Mouse (Mus musculus) MEL (cell line): ENCODE measurements around the gene Fyb. TPM values are rescaled to one million over a fixed set of nuclear protein-coding genes. Genes with fewer than 3 reads are reported as not detected.

Experiments used
- DNase-seq: peaks from one replicate; pipeline ENCODE4 v3.0.0; 2011; ENCODE audit warnings: low read depth, low spot score
- H3K27ac ChIP-seq: 2 replicates; pipeline ENCODE4 v1.5.1; 2012; ENCODE audit warnings: low read depth, mild to moderate bottlenecking, control low read depth, low read length, moderate library complexity; ENCODE audit not compliant: control insufficient read depth
- H3K27me3 ChIP-seq, 2 experiments: fragments of 150-350 bp in 1 of 2; sonication (generic) in 1 of 2; 2 replicates each; pipeline ENCODE4 v1.6.1; 2012; ENCODE audit warnings: low read length in 2 of 2, mild to moderate bottlenecking in 2 of 2, improper control_type of control experiment in 1 of 2, moderate library complexity in 1 of 2; ENCODE audit not compliant: insufficient read depth in 2 of 2, control insufficient read depth in 1 of 2
- H3K36me3 ChIP-seq, 2 experiments: 2 replicates each; pipeline ENCODE4 v1.6.1; 2012 to 2014; ENCODE audit warnings: low read length in 2 of 2, improper control_type of control experiment in 1 of 2, inconsistent platforms in 1 of 2, mild to moderate bottlenecking in 1 of 2; ENCODE audit not compliant: insufficient read depth in 2 of 2, control insufficient read depth in 1 of 2
- H3K4me1 ChIP-seq, 2 experiments: fragments of 150-350 bp in 1 of 2; sonication (generic) in 1 of 2; 2 replicates each; pipeline ENCODE4 v1.6.1; 2012; ENCODE audit warnings: low read length in 2 of 2, improper control_type of control experiment in 1 of 2, mild to moderate bottlenecking in 1 of 2; ENCODE audit not compliant: insufficient read depth in 2 of 2, control insufficient read depth in 1 of 2
- H3K4me3 ChIP-seq, 2 experiments: fragments of 150-350 bp in 1 of 2; sonication (generic) in 1 of 2; 2 replicates each; pipeline ENCODE4 v1.5.1; 2012; ENCODE audit warnings: low read depth in 2 of 2, low read length in 2 of 2, mild to moderate bottlenecking in 2 of 2, moderate library complexity in 2 of 2, control low read depth in 1 of 2, improper control_type of control experiment in 1 of 2; ENCODE audit not compliant: control insufficient read depth in 1 of 2, insufficient read depth in 1 of 2
- H3K79me2 ChIP-seq: 2 replicates; pipeline ENCODE4 v1.6.1; 2012; ENCODE audit warnings: mild to moderate bottlenecking, low read length, moderate library complexity; ENCODE audit not compliant: control insufficient read depth, poor library complexity, insufficient read depth
- H3K9ac ChIP-seq: 2 replicates; pipeline ENCODE4 v1.6.1; 2012; ENCODE audit warnings: low read depth, mild to moderate bottlenecking, control low read depth, low read length, moderate library complexity; ENCODE audit not compliant: control insufficient read depth, poor library complexity, severe bottlenecking
- H3K9me3 ChIP-seq: fragments of 150-350 bp; sonication (generic); replicated peaks from 2 replicates; pipeline ENCODE4 v1.6.1; 2012; ENCODE audit warnings: mild to moderate bottlenecking, low read length, improper control_type of control experiment, moderate library complexity; ENCODE audit not compliant: insufficient read depth
- BHLHE40 ChIP-seq: IDR thresholded peaks from 2 replicates; pipeline ENCODE4 v1.6.1; 2012; ENCODE audit warnings: low read depth, mild to moderate bottlenecking, inconsistent platforms, low read length, improper control_type of control experiment, borderline replicate concordance
- CHD2 ChIP-seq: IDR thresholded peaks from 2 replicates; pipeline ENCODE4 v1.6.1; 2011; ENCODE audit warnings: low read length, improper control_type of control experiment
- CTCF ChIP-seq, 3 experiments: IDR thresholded peaks in 2 of 3; conservative IDR thresholded peaks in 1 of 3; 2 replicates each; pipeline ENCODE4 v1.5.1; 2011 to 2012; ENCODE audit warnings: low read length in 3 of 3, low read depth in 2 of 3, mild to moderate bottlenecking in 2 of 3, improper control_type of control experiment in 1 of 3, inconsistent platforms in 1 of 3, mixed read lengths in 1 of 3, moderate library complexity in 1 of 3; ENCODE audit not compliant: control insufficient read depth in 1 of 3, insufficient read depth in 1 of 3, poor library complexity in 1 of 3, severe bottlenecking in 1 of 3
- ELF1 ChIP-seq: IDR thresholded peaks from 2 replicates; pipeline ENCODE4 v1.6.1; 2014; ENCODE audit warnings: low read depth, mild to moderate bottlenecking, inconsistent platforms, low read length, improper control_type of control experiment, moderate library complexity
- EP300 ChIP-seq, 2 experiments: IDR thresholded peaks; 2 replicates each; pipeline ENCODE4 v1.6.1; 2011; ENCODE audit warnings: improper control_type of control experiment in 2 of 2, low read length in 2 of 2, low read depth in 1 of 2, mild to moderate bottlenecking in 1 of 2
- ETS1 ChIP-seq: IDR thresholded peaks from 2 replicates; pipeline ENCODE4 v1.6.1; 2012; ENCODE audit warnings: low read depth, mild to moderate bottlenecking, inconsistent platforms, low read length, improper control_type of control experiment, moderate library complexity
- GATA1 ChIP-seq: IDR thresholded peaks from 2 replicates; pipeline ENCODE4 v1.6.1; 2011; ENCODE audit warnings: low read depth, low read length, improper control_type of control experiment
- KAT2A ChIP-seq: conservative IDR thresholded peaks from 2 replicates; pipeline ENCODE4 v1.6.1; 2012; ENCODE audit warnings: low read depth, low read length, improper control_type of control experiment, inconsistent platforms
- MAFK ChIP-seq: IDR thresholded peaks from 2 replicates; pipeline ENCODE4 v1.6.1; 2011; ENCODE audit warnings: low read depth, mild to moderate bottlenecking, low read length, improper control_type of control experiment, borderline replicate concordance
- MAX ChIP-seq: IDR thresholded peaks from 2 replicates; pipeline ENCODE4 v1.6.1; 2011; ENCODE audit warnings: low read length, improper control_type of control experiment
- MXI1 ChIP-seq: IDR thresholded peaks from 2 replicates; pipeline ENCODE4 v1.6.1; 2011; ENCODE audit warnings: mild to moderate bottlenecking, low read depth, low read length, improper control_type of control experiment
- MYC ChIP-seq: IDR thresholded peaks from 2 replicates; pipeline ENCODE4 v1.6.1; 2011; ENCODE audit warnings: low read depth, mild to moderate bottlenecking, low read length, improper control_type of control experiment, moderate library complexity
- NRF1 ChIP-seq: IDR thresholded peaks from 2 replicates; pipeline ENCODE4 v1.6.1; 2014; ENCODE audit warnings: low read depth, mild to moderate bottlenecking, inconsistent platforms, low read length, improper control_type of control experiment, moderate library complexity; ENCODE audit not compliant: poor library complexity, insufficient read depth, severe bottlenecking
- POLR2AphosphoS5 ChIP-seq: IDR thresholded peaks from 2 replicates; pipeline ENCODE4 v1.6.1; 2012; ENCODE audit warnings: low read depth, borderline replicate concordance, mild to moderate bottlenecking, inconsistent platforms, low read length, moderate library complexity, mixed read lengths
- RAD21 ChIP-seq: IDR thresholded peaks from 2 replicates; pipeline ENCODE4 v1.6.1; 2011; ENCODE audit warnings: mild to moderate bottlenecking, low read depth, low read length, improper control_type of control experiment
- RCOR1 ChIP-seq: IDR thresholded peaks from 2 replicates; pipeline ENCODE4 v1.6.1; 2012; ENCODE audit warnings: low read depth, mild to moderate bottlenecking, inconsistent platforms, low read length, improper control_type of control experiment
- SMC3 ChIP-seq: IDR thresholded peaks from 2 replicates; pipeline ENCODE4 v1.6.1; 2011; ENCODE audit warnings: low read depth, low read length, improper control_type of control experiment
- TAL1 ChIP-seq: IDR thresholded peaks from 2 replicates; pipeline ENCODE4 v1.6.1; 2012; ENCODE audit warnings: mild to moderate bottlenecking, inconsistent platforms, low read length, moderate library complexity, mixed read lengths
- USF1 ChIP-seq: IDR thresholded peaks from 2 replicates; pipeline ENCODE4 v1.6.1; 2014; ENCODE audit warnings: low read depth, mild to moderate bottlenecking, inconsistent platforms, low read length, improper control_type of control experiment, moderate library complexity
- USF2 ChIP-seq, 2 experiments: IDR thresholded peaks; 2 replicates each; pipeline ENCODE4 v1.6.1; 2011 to 2012; ENCODE audit warnings: improper control_type of control experiment in 2 of 2, low read length in 2 of 2, borderline replicate concordance in 1 of 2, inconsistent platforms in 1 of 2, low read depth in 1 of 2, mild to moderate bottlenecking in 1 of 2; ENCODE audit not compliant: insufficient read depth in 1 of 2
- ZC3H11A ChIP-seq: IDR thresholded peaks from 2 replicates; pipeline ENCODE4 v1.6.1; 2012; ENCODE audit warnings: low read depth, mild to moderate bottlenecking, inconsistent platforms, low read length, improper control_type of control experiment
- ZKSCAN1 ChIP-seq: IDR thresholded peaks from 2 replicates; pipeline ENCODE4 v1.6.1; 2012; ENCODE audit warnings: low read depth, mild to moderate bottlenecking, inconsistent platforms, low read length, improper control_type of control experiment, moderate library complexity
- ZMIZ1 ChIP-seq: IDR thresholded peaks from 2 replicates; pipeline ENCODE4 v1.6.1; 2012; ENCODE audit warnings: low read depth, mild to moderate bottlenecking, inconsistent platforms, low read length, improper control_type of control experiment, moderate library complexity
- polyA plus RNA-seq, 2 experiments: library from polyadenylated mRNA; stranded (reverse) in 1 of 2; unstranded in 1 of 2; fragments of >175 nt in 1 of 2; fragments of >200 nt in 1 of 2; gene quantifications; 2 replicates each; pipeline versions ENCODE4 v1.2.1 to v1.2.4; 2012; ENCODE audit warnings: low replicate concordance in 2 of 2, low read depth in 1 of 2; ENCODE audit not compliant: insufficient read length in 2 of 2, insufficient read depth in 1 of 2, missing spikeins in 1 of 2
- total RNA-seq: library from RNA; depleted of rRNA; stranded (reverse); fragments of 300-350 nt; gene quantifications from 2 replicates; pipeline ENCODE4 v1.2.3, GENCODE M21; 2012

Fyb gene
- total and polyA plus RNA-seq, 3 experiments: 175 to 208 TPM; not detected in 1

DNA sequence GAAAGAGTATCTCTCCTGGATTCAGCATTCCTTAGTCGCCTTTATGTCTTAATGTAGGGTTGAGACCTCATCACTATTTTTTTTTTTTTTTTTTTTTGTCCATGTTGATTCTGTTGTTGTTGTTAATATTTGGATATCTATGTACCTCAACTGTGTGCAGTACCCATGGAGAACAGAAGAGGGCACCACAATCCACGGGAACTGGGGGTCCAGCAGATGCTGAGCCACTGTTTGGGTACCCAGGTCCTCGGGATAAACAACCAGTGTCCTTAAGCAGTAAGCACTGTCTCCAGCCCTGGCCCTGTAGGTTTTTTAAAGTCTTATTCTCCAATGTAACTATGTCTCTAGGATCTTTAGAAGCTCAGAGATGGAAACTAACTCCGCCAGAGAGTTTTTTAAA, 43.2 kb downstream of the Fyb start:
- no peaks in the 10 kb centered on the region for H3K9me3 ChIP-seq
- H3K4me1 ChIP-seq: peaks cover 14 to 23% of the 10 kb centered on the region in 2 experiments
- no peak for TF ChIP-seq KAT2A
- no peak for TF ChIP-seq POLR2AphosphoS5
- no peak for TF ChIP-seq ZMIZ1
- TF ChIP-seq EP300 (IDR thresholded peaks at IDR 0.05; ENCODE audit: low read depth in 1 of 2, low read length in 2 of 2): no peak
- peak; percentile 6; the same call in 1 of the 2 replicates for TF ChIP-seq RAD21
- no peak for TF ChIP-seq ZKSCAN1
- TF ChIP-seq SMC3: 0 out of 2 replicates have a peak, but pooled peaks have one; percentile 21
- TF ChIP-seq CTCF (IDR thresholded peaks at IDR 0.05 in 2 of 3, conservative IDR thresholded peaks at IDR 0.05 in 1 of 3; ENCODE audit: control insufficient read depth in 1 of 3, insufficient read depth in 1 of 3, low read depth in 2 of 3, low read length in 3 of 3, poor library complexity in 1 of 3, severe bottlenecking in 1 of 3): peak; percentile 4 to 27 (median 26); a peak in 3 of 6 replicates
- TF ChIP-seq MYC: no peak
- H3K27me3 ChIP-seq: no peaks in the 10 kb centered on the region
- no peaks in the 10 kb centered on the region for H3K79me2 ChIP-seq
- DNase-seq: no peak
- no peak overlapping the region for H3K9ac ChIP-seq
- peaks cover 0 to 23% of the 10 kb centered on the region in 2 experiments; a peak in 2 of 4 replicates for H3K36me3 ChIP-seq
- no peak overlapping the region for H3K27ac ChIP-seq
- no peak overlapping the region for H3K4me3 ChIP-seq

- H3K79me2 ChIP-seq: no peaks in the 10 kb centered on the region
- H3K4me3 ChIP-seq: no peak overlapping the region
- H3K9me3 ChIP-seq: no peaks in the 10 kb centered on the region
- H3K9ac ChIP-seq: no peak overlapping the region; the same call in 1 of the 2 replicates
- DNase-seq: peak; percentile 39
- H3K36me3 ChIP-seq: peaks cover 0 to 17% of the 10 kb centered on the region in 2 experiments; a peak in 2 of 4 replicates
- H3K27ac ChIP-seq: peak overlapping the region; percentile 30; the same call in 1 of the 2 replicates
- H3K27me3 ChIP-seq: no peaks in the 10 kb centered on the region
- H3K4me1 ChIP-seq: peaks cover 10 to 18% of the 10 kb centered on the region in 2 experiments
- peak; percentile 31 for TF ChIP-seq GATA1
- TF ChIP-seq EP300 (IDR thresholded peaks at IDR 0.05; ENCODE audit: low read depth in 1 of 2, low read length in 2 of 2): 0 out of 4 replicates have a peak, but pooled peaks of 1 of the 2 experiments have one; percentile 22
- TF ChIP-seq RCOR1: no peak
Observed at GRCm38 (mm10) chr15:6567993-6568392, 45.3 kb downstream of the Fyb start.

- no peaks in the 10 kb centered on the region for H3K27me3 ChIP-seq
- H3K79me2 ChIP-seq: no peaks in the 10 kb centered on the region
- H3K4me3 ChIP-seq: no peak overlapping the region
- peak; percentile 32 for DNase-seq
- TF ChIP-seq USF1 (no peak), ETS1 (no peak), NRF1 (no peak), BHLHE40 (no peak), CTCF (IDR thresholded peaks at IDR 0.05 in 2 of 3, conservative IDR thresholded peaks at IDR 0.05 in 1 of 3; ENCODE audit: control insufficient read depth in 1 of 3, insufficient read depth in 1 of 3, low read depth in 2 of 3, low read length in 3 of 3, poor library complexity in 1 of 3, severe bottlenecking in 1 of 3) (no peak), KAT2A (no peak), MAFK (no peak), RAD21 (no peak), ELF1 (no peak), ZC3H11A (no peak), MAX (no peak), CHD2 (no peak), MYC (no peak), MXI1 (no peak; the same call in 1 of the 2 replicates), USF2 (IDR thresholded peaks at IDR 0.05; ENCODE audit: borderline replicate concordance in 1 of 2, insufficient read depth in 1 of 2, low read depth in 1 of 2, low read length in 2 of 2) (no peak), TAL1 (no peak)
- TF ChIP-seq, all 39 proteins: peak for 0
- H3K36me3 ChIP-seq: peaks cover 0 to 17% of the 10 kb centered on the region in 2 experiments; a peak in 2 of 4 replicates
- H3K27ac ChIP-seq: peak overlapping the region; percentile 30; the same call in 1 of the 2 replicates
- H3K4me1 ChIP-seq: peaks cover 10 to 18% of the 10 kb centered on the region in 2 experiments
- no peak overlapping the region; the same call in 1 of the 2 replicates for H3K9ac ChIP-seq
- no peaks in the 10 kb centered on the region for H3K9me3 ChIP-seq
Observed at GRCm38 (mm10) chr15:6568605-6569004, 46.0 kb downstream of the Fyb start.
